Mouse (Mus musculus): ENCODE results near the gene Cry2.
A peak's percentile ranks its signal among the peaks of the same experiment; 100 is the strongest.

Cry2 gene

DNA sequence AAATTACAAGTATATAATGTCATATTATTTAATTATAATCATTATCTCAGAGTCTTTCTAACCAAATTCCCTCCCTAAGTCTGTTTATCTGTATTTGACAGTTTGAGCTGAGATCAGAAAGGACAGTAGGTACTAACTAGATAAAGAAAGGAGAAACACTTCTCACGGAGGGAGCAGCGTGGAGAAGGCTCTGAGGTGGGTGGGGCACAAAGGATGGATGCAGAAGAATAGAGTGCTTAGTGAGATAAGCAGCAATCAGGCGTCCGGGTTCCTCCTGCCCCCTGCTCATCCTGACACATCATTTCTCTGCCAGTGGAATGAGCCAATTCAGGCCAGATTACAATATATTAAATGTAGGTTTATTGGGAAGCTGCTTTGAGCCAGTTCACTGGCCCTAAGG lies 10.5 kb upstream of the Cry2 start:
- DNase-seq, result no peak

DNA sequence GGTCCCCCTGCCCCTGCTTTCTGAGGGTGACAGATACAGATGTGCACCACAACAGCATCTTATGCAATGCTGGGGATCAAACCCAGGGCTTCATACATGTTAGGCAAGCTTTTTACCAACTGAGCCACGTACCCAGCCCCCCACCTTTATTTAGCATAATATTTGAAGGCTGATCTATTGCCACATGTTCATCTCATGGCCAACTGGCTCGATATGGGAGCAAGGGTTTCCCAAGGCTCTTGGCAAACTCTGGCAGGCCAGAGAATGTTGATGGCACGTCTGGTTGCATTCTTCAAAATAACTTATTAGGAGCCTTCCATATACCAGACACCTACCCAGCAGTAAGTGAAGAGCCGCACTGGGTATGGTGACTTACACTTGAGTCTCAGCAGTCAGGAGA lies 9.5 kb upstream of the Cry2 start:
- no peak for DNase-seq

DNA sequence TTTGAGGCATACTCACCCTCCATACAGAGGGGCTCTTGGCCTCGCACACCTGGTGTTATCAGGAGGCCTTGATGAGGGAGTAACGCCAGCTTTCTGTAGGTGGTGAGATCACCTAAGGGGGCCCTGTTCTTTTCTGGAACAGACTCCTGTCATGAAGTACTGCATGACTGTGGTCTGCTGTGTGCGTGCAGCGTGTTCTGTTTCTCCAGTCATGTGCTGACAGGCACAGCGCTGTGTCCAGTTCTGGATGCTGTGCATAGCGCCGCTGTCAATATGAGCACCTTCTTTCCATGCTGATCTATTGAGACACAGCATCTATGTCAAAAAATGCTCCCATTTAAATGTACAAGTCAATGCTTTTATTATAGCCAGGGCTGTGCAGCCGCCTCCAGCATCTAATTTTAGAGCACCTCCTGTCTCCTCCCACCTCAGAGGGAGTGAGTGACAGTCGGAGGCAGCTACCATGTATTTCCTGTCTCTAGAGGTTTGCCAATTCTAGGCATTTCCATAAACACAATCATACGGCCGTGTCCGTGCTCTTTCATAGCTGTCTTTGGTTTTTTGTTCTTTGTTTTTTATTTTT lies 8.7 kb upstream of the Cry2 start:
- no peak for DNase-seq

DNA sequence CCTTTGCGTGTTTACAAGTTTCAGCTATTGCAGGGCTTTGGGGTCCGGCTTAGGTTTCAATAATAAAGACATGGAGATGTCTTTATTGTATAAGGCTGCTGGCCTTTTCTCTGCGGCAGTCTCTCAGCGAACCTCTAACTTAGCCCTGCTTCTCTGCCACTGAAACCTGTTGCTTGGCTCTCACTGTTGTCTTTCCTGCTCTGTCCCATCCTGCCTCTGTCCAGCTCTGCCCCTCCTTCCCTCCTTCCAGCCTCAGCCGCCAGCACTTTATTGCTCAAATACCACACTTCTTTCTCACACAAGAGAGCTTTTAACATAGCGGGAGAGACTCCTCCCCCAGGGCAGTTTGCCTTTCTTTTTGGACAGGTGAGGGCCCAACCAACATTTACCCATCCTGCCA lies 6.6 kb upstream of the Cry2 start:
- no peak for DNase-seq

DNA sequence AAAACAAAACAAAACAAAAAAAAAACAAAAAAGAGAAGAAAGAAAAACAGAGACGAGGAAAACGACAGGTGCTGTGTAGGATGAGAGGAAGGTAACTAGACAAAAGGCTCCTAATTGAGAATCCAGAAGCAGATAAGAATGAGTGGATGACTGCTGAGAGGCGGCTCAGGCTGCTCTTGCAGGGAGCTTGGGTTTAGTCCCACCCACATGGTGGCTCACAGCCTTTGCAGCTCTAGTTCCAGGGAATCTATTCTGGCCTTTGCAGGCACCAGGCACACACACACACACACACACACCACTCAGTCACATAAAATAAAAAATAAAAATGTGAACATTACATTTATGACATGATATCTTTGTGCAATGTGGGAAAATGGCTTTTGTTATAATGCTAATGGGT lies 4.7 kb upstream of the Cry2 start:
- no peak for DNase-seq

DNA sequence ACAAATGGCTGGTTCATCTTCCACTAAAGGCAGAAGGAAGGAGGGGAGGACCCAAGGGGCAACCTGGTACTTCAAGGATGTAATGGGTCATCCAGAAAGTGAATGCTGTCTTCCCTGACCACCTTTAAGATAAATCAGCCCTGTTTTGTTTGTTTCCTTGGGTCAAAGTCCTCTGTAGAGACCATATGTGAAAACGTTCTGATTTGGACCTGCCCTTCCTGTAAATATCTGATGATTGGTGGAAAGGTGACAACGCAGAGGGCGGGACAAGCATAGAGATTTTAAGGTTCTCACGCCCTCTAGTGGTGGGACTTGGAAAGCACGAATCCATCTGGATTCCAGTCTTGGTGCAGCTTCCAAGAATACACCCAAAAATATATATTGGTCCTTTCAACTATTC lies 4.0 kb upstream of the Cry2 start:
- DNase-seq, result peak; percentile 85

DNA sequence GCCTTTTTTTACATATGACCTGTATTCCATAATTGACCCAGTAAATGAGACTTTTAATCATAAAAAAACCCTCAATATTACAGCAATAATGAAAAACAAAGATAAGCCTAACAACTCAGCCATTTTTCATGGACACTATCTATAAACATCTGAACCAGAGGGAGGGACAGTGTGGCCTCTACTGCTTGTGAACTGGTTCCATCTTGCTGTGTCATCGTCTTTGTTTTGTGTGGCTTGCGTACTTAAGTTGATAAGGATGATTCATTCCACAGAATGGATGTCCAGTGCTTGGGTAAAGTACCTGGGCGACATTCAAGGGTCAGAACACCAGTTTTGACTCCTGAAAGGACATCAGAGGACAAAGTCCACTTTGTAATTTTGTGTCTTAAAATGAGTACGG lies 3.5 kb upstream of the Cry2 start:
- no peak for DNase-seq

DNA sequence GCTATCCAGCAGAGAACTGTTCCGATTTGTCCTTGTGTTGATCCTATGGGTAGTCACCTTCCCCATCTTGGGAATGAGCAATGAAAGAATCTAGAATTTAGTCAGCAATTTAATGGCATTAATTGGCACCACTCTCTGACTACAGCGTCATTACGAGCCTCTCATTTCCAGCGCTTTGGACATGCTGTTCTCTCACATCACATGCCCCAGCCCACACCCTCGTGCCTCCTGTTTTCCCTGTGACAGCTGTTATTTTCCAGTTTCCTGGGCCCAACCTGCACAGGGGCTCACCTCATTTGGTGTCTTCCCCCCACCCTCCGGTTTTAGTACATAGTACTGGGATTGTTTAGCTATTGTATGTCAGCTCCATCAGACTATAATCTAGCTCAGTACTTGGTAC lies 1.2 kb upstream of the Cry2 start:
- DNase-seq, result no peak

DNA sequence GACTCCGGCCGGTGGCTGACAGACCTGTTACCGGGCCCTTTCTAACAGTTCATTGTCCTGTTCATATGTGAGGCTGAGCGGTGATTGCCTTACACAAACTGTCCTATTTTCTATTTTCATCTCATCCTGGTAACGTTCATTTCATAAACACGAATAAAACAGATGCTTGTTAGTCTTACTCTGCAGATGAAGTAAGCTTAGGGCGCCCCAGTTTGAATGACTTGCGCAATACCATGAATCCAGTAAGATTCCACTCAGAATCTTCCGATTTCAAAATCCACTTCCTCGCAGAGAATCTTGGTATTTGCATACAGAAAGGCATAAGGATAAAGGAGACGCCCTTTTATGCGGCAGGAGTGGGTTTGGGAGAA lies 517 bp upstream of the Cry2 start:
- no peak for DNase-seq

DNA sequence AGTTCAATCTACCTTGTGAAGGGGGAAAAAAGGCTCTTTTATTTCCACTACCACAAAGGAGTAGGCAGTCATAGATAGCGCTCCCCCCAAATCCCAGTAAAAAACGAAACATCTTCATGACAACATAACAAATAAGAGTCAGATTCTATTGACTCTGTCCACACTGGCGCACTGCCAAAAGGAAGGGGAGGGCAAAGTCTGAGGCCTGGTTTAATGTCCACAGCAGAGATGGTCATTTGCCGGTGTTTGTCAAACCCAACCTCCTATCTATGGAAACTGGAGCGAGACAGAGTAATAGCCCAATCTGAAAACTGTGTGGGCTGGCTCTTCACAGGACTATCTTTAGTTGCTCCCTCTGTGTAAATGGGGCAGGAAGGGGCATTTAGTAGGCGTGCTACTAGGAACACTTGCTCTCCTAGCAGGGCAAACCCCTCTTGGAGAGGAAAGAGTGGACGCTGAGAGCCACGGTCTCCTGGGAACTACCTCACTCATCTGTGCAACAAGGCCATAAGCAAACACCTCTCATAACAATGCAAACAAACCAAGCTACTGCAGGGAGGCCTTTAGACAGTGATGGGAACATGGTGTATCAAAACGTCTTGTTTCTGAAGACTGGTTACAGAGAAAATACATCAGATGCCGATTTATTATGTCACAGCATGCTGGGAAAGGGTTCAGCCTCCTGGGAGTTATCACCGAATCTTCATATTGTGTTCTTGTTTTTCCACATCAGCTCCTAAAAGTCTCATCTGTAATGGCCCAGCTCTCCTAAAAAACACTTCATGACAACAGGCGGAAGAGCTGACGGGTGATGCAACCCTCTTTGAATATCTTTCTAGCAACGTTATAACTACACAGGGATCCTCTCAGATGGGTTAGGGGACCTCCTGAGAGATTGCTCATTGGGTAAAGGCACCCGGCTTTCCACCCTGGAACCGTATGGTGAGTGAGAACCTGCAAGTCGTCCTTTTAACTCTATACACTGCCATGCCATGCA lies 1.2 kb downstream of the Cry2 start:
- DNase-seq, result no peak

DNA sequence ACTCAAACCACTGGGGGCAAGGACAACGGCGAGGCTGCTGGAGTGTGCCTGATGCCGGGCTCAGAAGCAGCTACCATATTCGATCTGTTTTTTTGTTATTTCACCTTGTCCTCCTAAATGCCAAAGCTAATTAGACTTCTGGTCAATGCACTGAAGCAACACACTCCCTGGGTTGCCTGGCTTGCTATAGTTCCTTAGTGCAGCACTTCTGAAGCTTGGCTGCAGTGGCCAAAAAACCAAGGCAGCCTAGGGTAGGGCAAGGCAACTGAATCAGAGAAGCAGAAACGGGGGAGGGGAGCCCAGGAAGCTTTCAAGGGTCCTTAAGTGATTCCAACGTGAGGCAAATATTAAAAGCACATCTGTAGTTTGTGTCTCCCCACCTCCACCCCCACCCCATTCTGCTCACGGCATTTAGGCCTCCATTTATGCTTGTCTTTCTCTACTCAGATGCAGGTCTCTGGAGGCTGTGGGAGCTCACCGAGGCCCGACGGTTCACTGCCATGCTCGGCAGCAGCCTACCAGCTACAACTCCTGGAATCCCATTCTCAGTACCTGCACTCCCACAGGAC lies 2.1 kb downstream of the Cry2 start:
- no peak for DNase-seq

DNA sequence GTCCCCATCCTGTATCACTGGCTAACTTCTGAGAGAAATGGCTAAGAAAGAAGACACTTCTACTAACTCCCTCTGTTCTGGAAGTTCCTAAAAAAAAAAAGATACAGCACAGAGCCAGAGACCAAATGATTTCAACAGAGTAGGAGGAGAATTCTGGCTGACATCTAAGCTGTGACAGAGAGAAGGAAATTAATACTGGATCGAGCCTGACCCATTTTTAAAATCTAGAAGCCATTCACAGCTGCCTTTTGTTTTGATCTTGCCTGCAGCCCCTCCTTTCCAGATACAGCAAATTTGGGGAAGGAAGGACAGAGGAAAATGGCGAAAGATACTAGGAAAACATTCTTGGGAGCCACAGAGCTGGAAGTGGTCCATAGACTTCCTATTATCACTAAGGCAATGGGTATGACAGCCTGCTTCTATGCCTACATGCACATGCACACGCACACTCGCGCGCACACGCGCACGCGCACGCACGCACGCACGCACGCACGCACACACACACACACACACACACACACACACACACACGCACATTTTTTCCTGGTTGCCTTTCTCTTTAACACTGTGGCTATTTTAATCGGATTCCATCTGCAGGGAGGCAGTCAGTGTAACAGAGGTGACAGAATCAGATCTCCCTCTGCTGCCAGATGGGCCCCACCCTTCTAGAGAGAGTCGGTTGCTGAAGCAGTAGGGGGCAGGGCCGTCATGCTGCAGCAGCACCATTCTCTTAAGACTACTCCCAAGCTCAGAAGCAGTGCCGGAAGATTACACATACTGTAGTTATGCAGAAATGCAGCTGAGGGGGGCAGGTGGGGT lies 2.9 kb downstream of the Cry2 start:
- DNase-seq, result no peak

DNA sequence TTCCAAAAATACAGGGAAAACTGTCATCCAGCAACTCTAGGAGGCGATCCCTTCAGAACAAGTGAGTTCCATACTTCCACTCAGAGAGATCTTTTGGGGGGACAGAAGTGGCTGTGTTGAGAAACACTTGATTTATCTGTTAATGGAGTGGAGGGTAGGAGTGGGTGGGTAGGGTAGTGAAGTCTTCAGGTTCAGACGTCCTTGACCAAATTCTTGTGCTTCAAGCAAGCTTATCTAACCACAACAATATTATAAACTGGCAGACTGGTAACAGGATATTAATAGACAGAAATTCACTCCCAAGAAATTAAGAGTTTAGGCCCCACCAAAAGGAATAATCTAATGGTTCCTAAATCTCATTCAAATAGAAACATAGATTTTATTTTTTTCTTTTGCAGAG lies 3.8 kb downstream of the Cry2 start:
- DNase-seq, result no peak

DNA sequence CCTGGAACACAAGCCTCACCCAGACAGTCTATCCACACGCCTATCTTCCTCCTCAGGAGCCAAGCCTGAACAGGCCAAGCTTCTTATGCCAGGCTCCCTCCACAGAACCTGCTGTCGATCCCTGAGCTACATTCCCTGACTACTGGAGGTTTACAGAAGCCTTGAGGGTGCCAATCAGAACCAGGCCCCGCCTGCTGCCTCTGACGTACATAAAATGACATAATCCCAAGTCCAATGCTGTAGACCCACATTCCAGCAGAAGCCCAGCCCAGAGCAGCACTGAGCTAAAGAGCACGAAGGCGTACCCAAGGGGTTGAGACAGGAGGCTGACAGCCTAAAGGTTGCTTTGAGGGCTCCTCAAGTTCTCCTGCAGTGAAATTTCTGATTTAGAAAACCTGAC lies 6.0 kb downstream of the Cry2 start:
- DNase-seq, result peak; percentile 87

DNA sequence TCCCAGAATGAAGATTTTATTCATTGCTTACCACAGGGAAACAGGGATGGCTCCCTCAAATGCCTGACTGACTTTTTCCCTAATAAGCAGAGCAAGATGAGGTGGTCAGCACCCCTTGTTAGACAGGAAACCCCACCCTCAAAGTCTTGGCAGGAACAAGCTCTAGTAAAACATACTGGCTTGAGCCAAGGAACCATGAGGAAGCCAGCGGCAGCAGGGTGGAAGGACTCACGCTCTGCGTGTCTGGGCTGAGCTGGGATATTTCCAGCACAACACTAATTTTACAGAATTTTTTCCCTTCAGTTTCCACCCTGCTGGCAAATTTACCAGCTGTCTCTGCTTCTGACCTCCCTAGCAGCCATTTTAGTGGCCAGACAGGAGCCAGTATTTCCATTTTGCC lies 7.4 kb downstream of the Cry2 start:
- no peak for DNase-seq

DNA sequence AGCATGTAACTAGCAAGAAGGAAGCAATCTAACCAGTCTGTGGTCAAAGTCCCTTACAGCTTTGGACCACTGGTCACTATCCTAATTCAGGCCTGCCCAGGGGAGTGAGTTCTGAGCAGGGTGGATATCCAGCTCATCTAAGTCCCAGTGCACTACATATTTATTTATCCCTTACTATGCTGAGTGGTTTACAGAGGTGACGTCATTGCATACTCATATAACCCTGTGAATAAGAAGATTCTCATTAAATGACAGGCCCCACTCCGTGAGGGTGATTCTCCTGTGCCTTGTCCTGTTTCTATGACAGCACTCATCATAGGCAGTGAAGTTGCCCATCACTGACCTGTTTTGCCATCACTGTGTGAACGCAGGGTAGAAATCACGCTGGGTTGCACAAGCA lies 8.5 kb downstream of the Cry2 start:
- no peak for DNase-seq

DNA sequence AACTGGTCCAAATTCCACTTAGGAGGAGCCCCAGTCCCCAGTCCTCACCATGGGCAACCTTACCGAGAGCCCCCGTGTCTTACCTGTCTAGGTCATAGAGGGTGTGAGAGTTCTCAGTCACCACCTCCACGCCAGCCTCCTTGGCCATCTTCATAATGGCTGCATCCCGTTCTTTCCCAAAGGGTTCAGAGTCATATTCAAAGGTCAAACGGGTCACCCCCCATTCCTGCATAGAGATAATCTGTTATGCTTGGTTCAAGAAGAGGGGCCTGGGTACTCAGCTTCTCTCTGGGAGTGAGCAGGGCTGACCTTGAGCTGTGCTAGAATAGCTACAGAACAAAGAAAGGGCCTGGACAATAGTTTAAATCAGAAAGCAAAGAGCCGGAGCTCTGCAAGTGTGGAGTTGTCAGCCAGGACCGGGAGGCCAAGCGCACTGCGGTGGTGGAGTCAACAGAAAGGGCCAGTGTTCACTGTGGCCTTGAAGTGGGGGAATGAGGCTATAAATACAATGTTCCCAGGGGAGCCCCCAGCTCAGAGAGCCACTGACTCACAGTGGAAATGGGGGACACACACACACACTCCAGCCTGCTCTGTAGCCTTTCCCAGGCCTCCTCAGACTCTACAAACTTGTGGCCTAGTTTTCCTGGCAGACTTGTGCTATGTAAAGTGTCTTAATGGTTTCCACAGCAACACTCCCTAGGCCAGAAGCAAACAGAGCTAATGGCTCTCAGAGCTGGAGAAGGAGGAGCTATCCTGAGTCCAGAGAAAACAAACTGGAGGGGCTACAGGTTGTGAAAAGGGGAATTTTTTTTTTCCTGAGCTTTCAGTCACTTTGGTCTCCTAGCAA lies 9.2 kb downstream of the Cry2 start:
- DNase-seq, result no peak

DNA sequence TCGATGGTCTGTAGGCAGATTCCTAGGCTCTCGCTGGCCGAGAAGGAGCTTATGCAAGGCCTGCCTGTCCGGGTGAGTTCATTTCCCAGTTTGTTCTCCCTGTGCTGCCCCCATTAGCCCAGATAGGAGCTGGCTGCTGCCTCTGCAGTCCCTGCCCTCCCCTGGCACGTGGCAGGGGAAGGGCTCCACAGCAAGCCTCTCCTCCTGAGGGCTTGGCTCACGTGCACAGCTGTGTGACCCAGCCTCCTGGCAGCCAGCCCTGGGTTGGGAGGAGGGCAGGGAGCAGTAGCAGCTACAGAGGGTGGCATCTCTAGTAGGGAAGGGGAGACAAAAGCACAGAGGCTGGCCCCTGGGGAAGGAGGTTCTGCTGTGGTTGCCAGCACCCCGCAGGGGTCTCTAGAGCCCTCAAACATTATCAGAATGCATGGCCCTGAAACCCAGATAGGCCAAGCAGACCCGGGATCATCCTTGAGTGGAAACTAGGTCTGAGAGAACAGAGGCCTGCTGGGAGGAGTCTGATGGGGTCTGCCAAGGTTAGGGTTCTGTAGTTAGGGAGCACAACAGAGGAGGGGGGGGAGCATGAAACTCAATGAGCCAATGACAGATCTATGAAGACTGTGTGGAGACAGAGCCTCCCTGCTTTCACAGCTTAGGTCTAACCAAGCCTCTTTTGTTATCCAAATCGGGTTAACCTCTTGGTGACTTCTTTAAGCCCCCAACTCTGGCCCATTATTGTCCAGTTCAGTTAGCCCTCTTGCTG lies 10.0 kb downstream of the Cry2 start:
- peak; percentile 87 for DNase-seq

DNA sequence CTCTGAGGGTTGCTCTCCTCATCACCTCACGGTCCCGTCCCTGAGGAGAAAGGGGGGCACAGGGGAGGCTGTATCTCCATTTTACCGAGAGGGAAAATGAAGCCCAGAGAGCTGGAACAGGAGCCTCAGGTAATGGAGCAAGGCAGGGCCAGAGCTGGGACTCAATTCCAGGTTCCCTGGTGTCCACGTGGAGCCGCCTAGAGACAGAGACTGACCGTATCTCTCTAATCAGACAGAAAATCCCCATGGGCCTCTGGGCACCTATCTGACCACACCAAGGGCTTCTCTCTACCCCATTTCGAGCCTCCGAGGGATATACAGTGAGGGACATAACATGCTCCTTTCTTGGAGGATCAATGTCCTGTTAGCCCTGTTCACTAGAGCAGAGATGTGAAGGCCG lies 10.7 kb downstream of the Cry2 start:
- DNase-seq, result no peak

DNA sequence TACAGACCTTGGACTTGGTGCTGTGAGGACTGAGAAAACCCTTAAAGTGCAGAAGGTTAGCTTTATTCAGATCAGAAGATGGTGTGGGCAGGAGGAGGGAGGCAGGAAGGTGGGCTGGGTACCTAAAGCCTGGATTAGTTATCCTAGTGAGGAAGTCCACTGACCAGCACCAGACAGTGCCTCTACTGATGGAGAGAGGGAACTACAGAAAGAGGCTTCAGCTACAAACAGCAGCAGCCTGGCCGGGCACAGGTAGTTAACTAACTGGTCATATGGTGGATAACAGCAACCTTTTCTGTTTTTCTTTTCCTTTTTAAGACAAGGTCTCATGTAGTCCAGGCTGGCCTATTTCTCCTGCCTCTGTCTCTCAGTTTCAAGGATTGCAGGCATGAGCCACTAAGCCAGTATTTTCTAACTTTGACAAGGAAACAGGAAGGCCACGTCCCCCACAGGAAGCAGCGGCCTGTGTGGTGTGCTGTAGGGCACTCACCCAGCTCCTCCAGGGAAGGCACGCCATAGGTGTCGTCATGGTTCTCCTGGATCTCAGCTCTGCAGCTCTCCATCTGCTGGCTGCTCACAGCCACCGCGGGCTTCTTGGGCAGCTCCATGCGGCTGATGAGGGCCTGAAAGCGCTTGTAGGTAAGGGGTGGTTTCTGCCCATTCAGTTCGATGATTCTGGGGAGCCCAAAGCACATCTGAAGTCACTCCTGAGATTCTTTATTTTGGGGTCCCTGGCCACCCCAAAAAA lies 11.3 kb downstream of the Cry2 start:
- no peak for DNase-seq
